Mouse (Mus musculus) heart, postnatal 0 days (tissue): ENCODE measurements at regions not wholly inside any gene's neighbourhood (a gene's known extent, or its start where the extent isn't known, plus 50 kb on each side); places are given as distances from the start of the nearest gene placed in this dataset.

Source experiments
- ATAC-seq: fragments of 200-750 bp; cut with Nextera tagmentation; 2 replicates; pipeline ENCODE4 v1.8.0; 2017; ENCODE audit warnings: low read depth, moderate number of reproducible peaks, moderate library complexity; ENCODE audit not compliant: insufficient read depth
- DNase-seq: peaks from one replicate; pipeline ENCODE4 v3.0.0-alpha.2; 2016; ENCODE audit warnings: low spot score
- H3K27ac ChIP-seq: fragments of 300-500 bp; sonication (generic); 2 replicates; pipeline ENCODE4 v1.5.1; 2014; ENCODE audit warnings: low read depth, mild to moderate bottlenecking
- H3K27me3 ChIP-seq: fragments of 300-500 bp; sonication (generic); 2 replicates; pipeline ENCODE4 v1.6.1; 2014; ENCODE audit warnings: low read length, mixed read lengths; ENCODE audit not compliant: control insufficient read depth, insufficient read depth
- H3K36me3 ChIP-seq: fragments of 300-500 bp; sonication (generic); replicated peaks from 2 replicates; pipeline ENCODE4 v1.6.1; 2014; ENCODE audit warnings: low read length, mixed read lengths; ENCODE audit not compliant: control insufficient read depth, insufficient read depth
- H3K4me1 ChIP-seq: fragments of 300-500 bp; sonication (generic); 2 replicates; pipeline ENCODE4 v1.6.1; 2014; ENCODE audit warnings: antibody characterized with exemption; ENCODE audit not compliant: control insufficient read depth, insufficient read depth
- H3K4me2 ChIP-seq: fragments of 300-500 bp; sonication (generic); 2 replicates; pipeline ENCODE4 v1.6.1; 2014; ENCODE audit warnings: low read depth, mild to moderate bottlenecking, low read length, moderate library complexity
- H3K4me3 ChIP-seq: fragments of 300-500 bp; sonication (generic); 2 replicates; pipeline ENCODE4 v1.5.1; 2014; ENCODE audit warnings: low read depth, low read length
- H3K9ac ChIP-seq: fragments of 300-500 bp; sonication (generic); replicated peaks from 2 replicates; pipeline ENCODE4 v1.6.1; 2014; ENCODE audit warnings: low read depth, low read length, mixed read lengths
- H3K9me3 ChIP-seq: fragments of 300-500 bp; sonication (generic); replicated peaks from 2 replicates; pipeline ENCODE4 v1.6.1; 2016; ENCODE audit warnings: low read length; ENCODE audit not compliant: control insufficient read depth
- CTCF ChIP-seq: IDR thresholded peaks from 2 replicates; pipeline ENCODE4 v1.5.1; 2016; ENCODE audit warnings: antibody characterized with exemption, control low read depth, low read depth
- EP300 ChIP-seq: IDR thresholded peaks from 2 replicates; pipeline ENCODE4 v1.6.1; 2016; ENCODE audit warnings: antibody characterized with exemption, low read depth
- WGBS: fragments of 180-500 bp; shearing (Covaris S2); extraction: QIAGEN DNeasy Blood & Tissue Kit; methylation state at CpG from one replicate; pipeline ENCODE4 v1.1.7; 2014; 5-methylcytosine and 5-hydroxymethylcytosine counted together

DNA sequence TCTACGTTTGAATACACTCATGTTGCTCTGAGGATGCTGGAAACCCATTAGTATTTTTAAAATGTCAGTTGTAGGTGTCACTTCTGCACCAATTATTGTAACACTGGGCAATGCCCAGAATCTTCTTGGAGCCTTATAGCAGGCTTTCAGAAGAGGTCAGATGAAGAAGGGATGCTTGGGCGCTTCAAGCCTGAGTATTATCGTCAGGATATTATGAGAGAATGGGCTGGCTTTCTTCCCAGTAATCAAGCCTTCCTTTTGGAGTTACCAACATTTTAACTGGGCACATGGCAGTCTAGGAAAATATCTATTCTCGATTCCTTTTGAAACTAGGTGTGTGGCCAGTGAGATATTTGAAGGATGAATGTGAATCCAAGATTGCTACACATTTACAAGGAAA, 77.0 kb upstream of the Cacna1e start:
- 54% methylated on average over 4 of the region's 4 CpGs for WGBS
- Histone ChIP-seq H3K27me3 (no peaks in the 10 kb centered on the region), H3K4me3 (no peak overlapping the region), H3K27ac (no peak overlapping the region), H3K4me1 (no peaks in the 10 kb centered on the region), H3K9me3 (no peaks in the 10 kb centered on the region), H3K36me3 (no peaks in the 10 kb centered on the region), H3K9ac (no peak overlapping the region), H3K4me2 (no peak overlapping the region)
- no peak for ATAC-seq
- no peak for DNase-seq
- TF ChIP-seq CTCF, result no peak
- no peak for TF ChIP-seq EP300

DNA sequence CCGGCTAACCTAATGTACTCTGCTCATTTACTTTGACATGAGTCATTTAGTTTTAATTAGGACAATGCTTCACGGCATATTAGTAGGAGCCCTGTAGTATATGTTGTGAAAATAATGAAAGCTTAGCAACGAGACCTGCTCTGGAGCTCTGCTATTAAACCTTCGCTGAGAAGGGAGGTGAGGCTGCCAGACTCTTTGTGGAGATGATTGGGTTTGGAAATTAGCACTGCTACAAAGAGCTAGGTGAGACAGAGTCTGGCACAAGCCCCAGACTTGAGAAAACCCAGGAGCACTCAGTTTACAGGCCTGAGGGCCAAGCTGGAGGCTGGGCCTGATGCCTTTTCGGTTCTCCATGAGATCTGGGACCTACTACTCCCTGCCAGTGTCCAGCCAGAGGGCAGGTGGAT, 72.3 kb upstream of the Cacna1e start:
- WGBS, result 76% methylated on average over 5 of the region's 5 CpGs
- DNase-seq (no peak), ATAC-seq (no peak)
- Histone ChIP-seq H3K9me3 (no peaks in the 10 kb centered on the region), H3K27ac (no peak overlapping the region), H3K27me3 (no peaks in the 10 kb centered on the region), H3K4me1 (no peaks in the 10 kb centered on the region), H3K4me2 (no peak overlapping the region), H3K4me3 (no peak overlapping the region), H3K9ac (no peak overlapping the region), H3K36me3 (no peaks in the 10 kb centered on the region)
- TF ChIP-seq CTCF (no peak), EP300 (no peak)

DNA sequence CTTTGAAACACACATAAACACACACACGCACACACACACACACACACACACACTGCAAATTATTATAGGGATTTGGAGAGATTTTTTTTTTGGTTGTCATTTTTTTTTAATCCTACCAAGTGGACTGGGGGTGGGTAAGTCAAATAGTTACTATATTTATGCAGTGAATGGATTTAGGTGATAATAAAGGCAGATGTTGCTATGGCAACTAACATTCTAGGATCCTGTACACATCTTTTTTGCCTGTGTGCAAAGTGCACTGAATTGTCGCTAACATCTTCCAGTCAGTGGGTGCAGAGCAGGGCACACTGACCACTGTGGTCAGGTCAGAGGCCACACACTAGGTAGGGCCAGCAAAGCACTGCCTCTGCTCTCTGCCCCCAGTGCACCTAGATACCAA, 68.4 kb upstream of the Cacna1e start:
- Histone ChIP-seq H3K9ac (no peak overlapping the region), H3K36me3 (no peaks in the 10 kb centered on the region), H3K4me3 (no peak overlapping the region), H3K27ac (no peak overlapping the region), H3K27me3 (no peaks in the 10 kb centered on the region), H3K9me3 (no peaks in the 10 kb centered on the region), H3K4me2 (no peak overlapping the region), H3K4me1 (no peaks in the 10 kb centered on the region)
- ATAC-seq (no peak), DNase-seq (no peak)
- TF ChIP-seq EP300 (no peak), CTCF (no peak)
- WGBS, result 75% methylated on average over 2 of the region's 2 CpGs
